Mouse (Mus musculus) CH12.LX (cell line): ENCODE data around the gene Otop3. TPM values are rescaled to one million over a fixed set of nuclear protein-coding genes. Genes with fewer than 3 reads are reported as not detected.

Experiments used
- DNase-seq: peaks from one replicate; pipeline ENCODE4 v3.0.0-alpha.2; 2013; ENCODE audit errors: extremely low read depth
- H3K27ac ChIP-seq: 2 replicates; pipeline ENCODE4 v1.5.1; 2012; ENCODE audit warnings: low read depth, mild to moderate bottlenecking, control low read depth, moderate library complexity; ENCODE audit not compliant: insufficient read depth
- H3K27me3 ChIP-seq: replicated peaks from 2 replicates; pipeline ENCODE3; 2012; ENCODE audit warnings: inconsistent platforms
- H3K36me3 ChIP-seq, 2 experiments: replicated peaks in 1 of 2; 2 replicates each; pipeline versions ENCODE3 to v1.6.1; 2012; ENCODE audit warnings: inconsistent platforms in 1 of 2, low read length in 1 of 2, mild to moderate bottlenecking in 1 of 2, mixed read lengths in 1 of 2, moderate library complexity in 1 of 2; ENCODE audit not compliant: control insufficient read depth in 1 of 2, insufficient read depth in 1 of 2
- H3K4me1 ChIP-seq, 2 experiments: 2 replicates each; pipeline ENCODE4 v1.6.1; 2012; ENCODE audit warnings: inconsistent platforms in 1 of 2, moderate library complexity in 1 of 2; ENCODE audit not compliant: insufficient read depth in 2 of 2, control insufficient read depth in 1 of 2
- H3K4me2 ChIP-seq: 2 replicates; pipeline ENCODE4 v1.6.1; 2012; ENCODE audit warnings: low read depth, mild to moderate bottlenecking, control low read depth; ENCODE audit not compliant: poor library complexity, insufficient read depth, severe bottlenecking
- H3K4me3 ChIP-seq, 3 experiments: fragments of 150-350 bp in 1 of 3; sonication (generic) in 1 of 3; replicated peaks in 1 of 3; 2 replicates each; pipeline versions ENCODE3 to v1.5.1; 2011 to 2012; ENCODE audit warnings: low read depth in 2 of 3, low read length in 2 of 3, mild to moderate bottlenecking in 2 of 3, moderate library complexity in 2 of 3, control low read depth in 1 of 3, improper control_type of control experiment in 1 of 3, inconsistent platforms in 1 of 3, mixed read lengths in 1 of 3; ENCODE audit not compliant: poor library complexity in 1 of 3
- H3K79me2 ChIP-seq: replicated peaks from 2 replicates; pipeline ENCODE4 v1.6.1; 2012; ENCODE audit warnings: mild to moderate bottlenecking, moderate library complexity; ENCODE audit not compliant: control insufficient read depth, poor library complexity, insufficient read depth, severe bottlenecking; ENCODE audit errors: extremely low read depth
- H3K9ac ChIP-seq: 2 replicates; pipeline ENCODE4 v1.6.1; 2012; ENCODE audit warnings: low read depth, mild to moderate bottlenecking, control low read depth, moderate library complexity; ENCODE audit not compliant: insufficient read depth
- H3K9me3 ChIP-seq: replicated peaks from 2 replicates; pipeline ENCODE3; 2012; ENCODE audit warnings: low read length, inconsistent platforms, mixed read lengths
- BHLHE40 ChIP-seq: IDR thresholded peaks from 2 replicates; pipeline ENCODE4 v1.6.1; 2011; ENCODE audit warnings: mild to moderate bottlenecking, low read depth, low read length, improper control_type of control experiment
- CTCF ChIP-seq, 2 experiments: IDR thresholded peaks in 1 of 2; conservative IDR thresholded peaks in 1 of 2; 2 replicates each; pipeline ENCODE4 v1.5.1; 2011 to 2012; ENCODE audit warnings: low read depth in 2 of 2, low read length in 2 of 2, improper control_type of control experiment in 1 of 2, inconsistent platforms in 1 of 2, mild to moderate bottlenecking in 1 of 2, moderate library complexity in 1 of 2
- E2F4 ChIP-seq: IDR thresholded peaks from 2 replicates; pipeline ENCODE4 v1.6.1; 2011; ENCODE audit warnings: low read depth, low read length, improper control_type of control experiment; ENCODE audit not compliant: insufficient replicate concordance
- ELF1 ChIP-seq: IDR thresholded peaks from 2 replicates; pipeline ENCODE4 v1.6.1; 2014; ENCODE audit warnings: low read depth, mild to moderate bottlenecking, inconsistent platforms, low read length, improper control_type of control experiment
- EP300 ChIP-seq: IDR thresholded peaks from 2 replicates; pipeline ENCODE4 v1.6.1; 2011; ENCODE audit warnings: low read length, improper control_type of control experiment
- ETS1 ChIP-seq: conservative IDR thresholded peaks from 2 replicates; pipeline ENCODE4 v1.6.1; 2012; ENCODE audit warnings: low read depth, mild to moderate bottlenecking, inconsistent platforms, low read length, improper control_type of control experiment, moderate library complexity
- GABPA ChIP-seq: IDR thresholded peaks from 2 replicates; pipeline ENCODE4 v1.6.1; 2012; ENCODE audit warnings: low read depth, low read length, improper control_type of control experiment, inconsistent platforms; ENCODE audit not compliant: insufficient replicate concordance
- HCFC1 ChIP-seq: IDR thresholded peaks from 2 replicates; pipeline ENCODE4 v1.6.1; 2012; ENCODE audit warnings: low read depth, mild to moderate bottlenecking, inconsistent platforms, low read length, improper control_type of control experiment
- JUND ChIP-seq: conservative IDR thresholded peaks from 2 replicates; pipeline ENCODE4 v1.6.1; 2011; ENCODE audit warnings: low read depth, low read length, improper control_type of control experiment
- KAT2A ChIP-seq: IDR thresholded peaks from 2 replicates; pipeline ENCODE4 v1.6.1; 2012; ENCODE audit warnings: low read length, improper control_type of control experiment, inconsistent platforms; ENCODE audit not compliant: insufficient replicate concordance
- MAFK ChIP-seq: IDR thresholded peaks from 2 replicates; pipeline ENCODE4 v1.6.1; 2011; ENCODE audit warnings: low read length, improper control_type of control experiment; ENCODE audit not compliant: insufficient replicate concordance
- MAZ ChIP-seq: IDR thresholded peaks from 2 replicates; pipeline ENCODE4 v1.6.1; 2012; ENCODE audit warnings: low read depth, mild to moderate bottlenecking, inconsistent platforms, low read length, improper control_type of control experiment, moderate library complexity
- MXI1 ChIP-seq: IDR thresholded peaks from 2 replicates; pipeline ENCODE4 v1.6.1; 2011; ENCODE audit warnings: mild to moderate bottlenecking, low read depth, low read length, improper control_type of control experiment
- NRF1 ChIP-seq: IDR thresholded peaks from 2 replicates; pipeline ENCODE4 v1.6.1; 2014; ENCODE audit warnings: low read depth, mild to moderate bottlenecking, inconsistent platforms, low read length, improper control_type of control experiment, moderate library complexity
- PAX5 ChIP-seq: IDR thresholded peaks from 2 replicates; pipeline ENCODE4 v1.6.1; 2012; ENCODE audit warnings: low read length, inconsistent platforms, mixed read lengths
- POLR2AphosphoS2 ChIP-seq: IDR thresholded peaks from 2 replicates; pipeline ENCODE4 v1.6.1; 2011; ENCODE audit warnings: low read depth, low read length, improper control_type of control experiment
- RAD21 ChIP-seq: IDR thresholded peaks from 2 replicates; pipeline ENCODE4 v1.6.1; 2011; ENCODE audit warnings: low read depth, mild to moderate bottlenecking, low read length, improper control_type of control experiment, moderate library complexity
- RCOR1 ChIP-seq: conservative IDR thresholded peaks from 2 replicates; pipeline ENCODE4 v1.6.1; 2012; ENCODE audit warnings: low read depth, mild to moderate bottlenecking, inconsistent platforms, low read length, improper control_type of control experiment
- SIN3A ChIP-seq: IDR thresholded peaks from 2 replicates; pipeline ENCODE4 v1.6.1; 2012; ENCODE audit warnings: low read length, improper control_type of control experiment, inconsistent platforms
- SMC3 ChIP-seq: IDR thresholded peaks from 2 replicates; pipeline ENCODE4 v1.6.1; 2011; ENCODE audit warnings: low read depth, low read length, improper control_type of control experiment
- TBP ChIP-seq: conservative IDR thresholded peaks from 2 replicates; pipeline ENCODE4 v1.6.1; 2011; ENCODE audit warnings: low read depth, low read length, improper control_type of control experiment
- TCF12 ChIP-seq: IDR thresholded peaks from 2 replicates; pipeline ENCODE4 v1.6.1; 2014; ENCODE audit warnings: low read depth, mild to moderate bottlenecking, inconsistent platforms, low read length, improper control_type of control experiment
- UBTF ChIP-seq: IDR thresholded peaks from 2 replicates; pipeline ENCODE4 v1.6.1; 2012; ENCODE audit warnings: low read depth, mild to moderate bottlenecking, inconsistent platforms, low read length, improper control_type of control experiment, moderate library complexity
- USF1 ChIP-seq: IDR thresholded peaks from 2 replicates; pipeline ENCODE4 v1.6.1; 2014; ENCODE audit warnings: low read depth, mild to moderate bottlenecking, inconsistent platforms, low read length, improper control_type of control experiment
- ZC3H11A ChIP-seq: IDR thresholded peaks from 2 replicates; pipeline ENCODE4 v1.6.1; 2012; ENCODE audit warnings: low read depth, mild to moderate bottlenecking, inconsistent platforms, low read length, improper control_type of control experiment
- ZKSCAN1 ChIP-seq: IDR thresholded peaks from 2 replicates; pipeline ENCODE4 v1.6.1; 2012; ENCODE audit warnings: low read depth, inconsistent platforms, low read length, improper control_type of control experiment, borderline replicate concordance
- ZNF384 ChIP-seq: IDR thresholded peaks from 2 replicates; pipeline ENCODE4 v1.6.1; 2012; ENCODE audit warnings: low read depth, low read length, improper control_type of control experiment, inconsistent platforms
- dilution Hi-C: fragments of 300-500 bp; cut with MboI; formaldehyde crosslinking; loops from 2 replicates; pipeline ENCODE4 v1.14.3; 2020; ENCODE audit warnings: low sequenced_read_pairs; ENCODE audit not compliant: extremely low pct_unique_long_range_greater_than_20kb, extremely low pct_ligation_motif_present
- in situ Hi-C: fragments of 300-500 bp; cut with MboI; formaldehyde crosslinking; loops from 3 replicates; pipeline ENCODE4 v1.14.3; 2019; ENCODE audit warnings: low sequenced_read_pairs, low pct_ligation_motif_present, low pct_unique_long_range_greater_than_20kb, mixed read lengths
- polyA plus RNA-seq: library from polyadenylated mRNA; unstranded; fragments of >175 nt; gene quantifications from 2 replicates; pipeline ENCODE4 v1.2.1, GENCODE M21; 2012; ENCODE audit warnings: low read depth; ENCODE audit not compliant: insufficient read length
- total RNA-seq, 2 experiments: library from RNA; depleted of rRNA; stranded (reverse); fragments of 300-350 nt in 1 of 2; fragments of >200 nt in 1 of 2; gene quantifications; 2 replicates each; pipeline ENCODE4 v1.2.3; 2012 to 2014

Gene Otop3
- total and polyA plus RNA-seq, 3 experiments = not detected

GRCm38 (mm10) chr11:115321906-115322693 is 12.4 kb upstream of the Otop3 start, which contains the start of gene Ush1g:
Gene Ush1g, minus strand, starts transcription at chr11:115322041.
- Histone ChIP-seq H3K9ac (no peak within 1 kb of the TSS), H3K27me3 (peaks cover 90% of the 10 kb centered on the region), H3K9me3 (peaks cover 5% of the 10 kb centered on the region), H3K4me3 (peak within 1 kb of the TSS in 1 of 3 experiments; percentile 10), H3K79me2 (no peaks in the 10 kb centered on the region), H3K36me3 (no peaks in the 10 kb centered on the region), H3K27ac (no peak within 1 kb of the TSS), H3K4me2 (peak within 1 kb of the TSS; percentile 32), H3K4me1 (peaks cover 8 to 11% of the 10 kb centered on the region in 2 experiments; a peak in 3 of 4 replicates)
- peak; percentile 48 for DNase-seq
- TF ChIP-seq MAFK (no peak), BHLHE40 (no peak), UBTF (no peak), POLR2AphosphoS2 (no peak), KAT2A (no peak), SIN3A (no peak), EP300 (no peak), HCFC1 (no peak), ZKSCAN1 (no peak), E2F4 (no peak), GABPA (no peak), USF1 (no peak), JUND (no peak), MXI1 (no peak), ZNF384 (no peak), TBP (no peak), SMC3 (peak; percentile 71), CTCF (conservative IDR thresholded peaks at IDR 0.05 in 1 of 2, IDR thresholded peaks at IDR 0.05 in 1 of 2; ENCODE audit: low read depth in 2 of 2, low read length in 2 of 2) (peak; percentile 48 to 93; a peak in 2 of 4 replicates), PAX5 (no peak), MAZ (peak; percentile 81), ETS1 (no peak), RCOR1 (no peak), NRF1 (no peak), ZC3H11A (no peak; the same call in 1 of the 2 replicates), TCF12 (no peak), RAD21 (peak; percentile 76), ELF1 (no peak)
- in situ Hi-C loops = loop anchor here (5.0 kb wide), 1 partner anchor 35 kb away; no protein-coding TSS in a partner anchor
- dilution Hi-C loops = no loop called here
